Mouse (Mus musculus): ENCODE data around the gene Krt17.

DNA sequence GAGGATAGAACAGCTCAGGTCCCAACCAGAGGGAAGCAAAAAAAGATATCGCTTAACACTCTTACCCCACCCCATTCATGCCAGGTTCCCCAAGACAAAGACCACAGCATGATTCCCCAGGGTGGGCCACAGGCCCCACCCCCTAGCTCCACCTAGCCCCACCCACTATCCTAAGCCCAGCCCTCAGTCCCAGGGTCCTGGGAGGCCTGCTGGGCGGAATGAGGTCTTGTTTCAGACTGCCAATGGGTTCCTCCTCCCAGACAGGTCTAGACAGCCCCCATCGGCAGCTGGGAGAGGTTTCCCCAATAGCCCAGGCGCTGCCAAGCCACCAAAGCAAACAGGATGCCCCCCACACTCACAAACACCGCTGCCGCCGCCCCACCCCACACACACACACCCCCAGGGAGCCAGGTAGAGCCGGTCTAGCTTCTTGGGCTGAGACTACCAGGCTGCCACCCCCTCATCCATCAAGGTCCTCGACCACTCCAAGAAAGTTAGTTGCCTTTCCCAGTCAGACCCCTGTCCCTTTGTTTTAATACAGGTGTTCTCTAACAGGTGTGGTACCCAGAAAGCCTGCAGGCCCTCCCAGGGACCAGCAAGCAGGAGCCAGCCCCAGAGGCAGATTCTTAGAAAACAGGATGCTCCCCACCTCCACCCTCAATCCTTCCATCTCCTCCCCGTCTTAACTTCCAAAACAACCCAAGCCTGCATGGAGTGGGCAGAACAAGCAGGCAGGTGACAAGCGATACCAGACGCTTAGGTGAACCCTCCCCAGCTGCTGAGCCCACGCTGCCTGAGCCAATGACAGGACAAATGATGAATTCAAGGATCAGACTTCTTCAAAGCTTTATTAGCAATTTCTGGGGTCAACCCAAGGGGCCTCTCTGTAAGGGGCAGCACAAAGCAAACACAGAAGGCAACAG, 1.5 kb upstream of the Krt17 start:
- TF ChIP-seq CEBPB (IDR thresholded peaks at IDR 0.05; ENCODE audit: low read depth) (no peak), MYOG (IDR thresholded peaks at IDR 0.05; ENCODE audit: control insufficient read depth, extremely low read depth, insufficient read length) (no peak), CTCF (IDR thresholded peaks at IDR 0.05; ENCODE audit: control insufficient read depth, insufficient read depth, insufficient read length) (no peak), MAX (IDR thresholded peaks at IDR 0.05) (no peak)

Measured in C2C12 (cell line).